Mouse (Mus musculus) adrenal gland, postnatal 36 days (tissue): ENCODE data around the gene Hbq1a. TPM values are rescaled to one million over a fixed set of nuclear protein-coding genes. Genes with fewer than 3 reads are reported as not detected.
A peak's percentile ranks its signal among the peaks of the same experiment; 100 is the strongest.
"Not testable (repeated sequence)": the region's sequence is repeated elsewhere in the genome, so short reads cannot be mapped to it uniquely, and the experiment has no call there.

ENCODE experiments used
- DNase-seq, 2 experiments: peaks; one replicate each; pipeline ENCODE4 v3.0.0; 2021; ENCODE audit warnings: mixed read lengths in 1 of 2
- total RNA-seq, 2 experiments: library from RNA; stranded (reverse); gene quantifications; 2 replicates each; pipeline ENCODE4 v1.2.3; 2021

Hbq1a gene
- total RNA-seq, 2 experiments from 2014 or later, result 0.49 to 0.93 TPM

DNA sequence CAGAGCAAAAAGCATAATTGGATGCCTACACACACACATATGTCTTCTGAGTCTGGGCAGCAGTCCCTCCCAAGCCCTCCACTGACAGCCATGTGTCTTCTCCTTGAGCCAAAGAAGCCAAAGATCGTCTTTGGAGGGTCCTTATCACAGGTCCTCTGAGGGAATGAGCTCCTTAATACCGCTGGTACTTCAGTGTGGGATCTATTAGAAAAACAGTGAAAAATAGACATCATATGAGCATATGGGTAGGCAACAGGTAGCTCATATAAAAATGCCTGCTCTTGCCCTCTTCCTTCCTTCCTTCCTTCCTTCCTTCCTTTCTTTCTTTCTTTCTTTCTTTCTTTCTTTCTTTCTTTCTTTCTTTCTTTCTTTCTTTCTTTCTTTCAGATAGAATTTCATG lies 15.3 kb upstream of the Hbq1a start:
- not testable (repeated sequence) for DNase-seq

DNA sequence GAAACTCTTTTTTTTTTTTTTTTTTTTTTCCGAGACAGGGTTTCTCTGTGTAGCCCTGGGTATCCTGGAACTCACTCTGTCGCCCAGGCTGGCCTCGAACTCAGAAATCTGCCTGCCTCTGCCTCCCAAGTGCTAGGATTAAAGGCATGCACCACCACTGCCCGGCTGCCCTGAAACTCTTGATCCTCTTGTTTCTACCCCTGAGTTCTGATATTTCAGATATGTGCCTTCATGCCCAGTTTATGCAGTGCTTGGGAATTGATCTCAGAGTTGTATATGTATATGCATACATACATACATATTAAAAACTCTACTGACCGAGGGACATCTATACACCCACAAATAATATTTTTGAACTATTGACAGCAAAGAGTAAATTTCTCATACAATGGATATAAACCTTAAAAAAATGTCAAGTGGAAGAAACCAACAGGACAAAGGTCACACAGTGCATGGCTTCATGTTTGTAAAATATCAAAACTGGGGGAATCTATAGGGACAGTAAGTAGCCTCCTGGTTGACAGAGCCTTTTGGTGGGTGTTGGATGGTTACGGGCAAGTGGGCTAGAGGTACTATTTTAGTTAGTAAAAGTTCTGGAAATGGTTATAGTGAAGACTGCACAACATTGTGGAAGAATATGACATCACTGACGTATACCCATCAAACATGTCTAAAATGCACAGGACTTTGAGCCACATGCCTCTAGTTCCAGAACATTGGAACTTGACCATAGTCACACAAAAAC lies 14.7 kb upstream of the Hbq1a start:
- no peak for DNase-seq

GRCm38 (mm10) chr11:32285887-32286286 lies 14.0 kb upstream of the Hbq1a start:
- not testable (repeated sequence) for DNase-seq

- DNase-seq, result peak; percentile 81 to 84
These were observed 13.0 kb upstream of the Hbq1a start, which contains the start of gene Hbq1b for GRCm38 (mm10) chr11:32286695-32287492. Gene Hbq1b, plus strand, starts transcription at chr11:32286965.

DNA sequence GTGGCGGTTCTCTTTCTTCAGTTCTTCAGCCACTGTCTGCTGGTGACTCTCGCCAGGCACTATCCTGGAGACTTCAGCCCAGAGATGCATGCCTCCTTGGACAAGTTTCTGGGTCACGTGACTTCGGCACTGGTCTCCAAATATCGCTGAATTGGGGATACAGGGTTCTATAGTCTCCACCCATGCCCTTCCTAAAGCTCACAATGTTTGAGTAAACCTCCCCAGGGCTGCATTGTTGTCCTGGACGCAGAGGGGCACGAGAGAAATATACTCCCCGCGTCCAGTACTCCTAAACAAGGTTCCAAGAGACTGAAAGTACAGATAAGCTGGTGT lies 12.4 kb upstream of the Hbq1a start:
- no peak for DNase-seq

DNA sequence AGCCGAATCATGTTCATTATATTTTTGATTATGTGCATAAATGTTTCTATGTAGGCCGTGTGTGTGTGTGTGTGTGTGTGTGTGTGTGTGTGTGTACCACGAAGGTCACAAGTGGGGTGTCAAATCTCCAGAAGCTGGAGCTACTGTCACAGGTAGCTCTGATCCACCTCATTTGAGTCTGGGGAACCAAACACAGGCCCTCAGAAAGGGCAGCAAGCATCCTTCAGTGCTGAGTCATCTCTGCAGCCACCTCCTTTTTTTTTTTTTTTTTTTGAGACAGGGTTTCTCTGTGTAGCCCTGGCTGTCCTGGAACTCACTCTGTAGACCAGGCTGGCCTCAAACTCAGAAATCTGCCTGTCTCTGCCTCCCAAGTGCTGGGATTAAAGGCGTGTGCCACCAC lies 7.0 kb upstream of the Hbq1a start:
- not testable (repeated sequence) for DNase-seq

- not testable (repeated sequence) for DNase-seq
These were observed 6.4 kb upstream of the Hbq1a start for GRCm38 (mm10) chr11:32293479-32293878.

- DNase-seq, result not testable (repeated sequence)
These were observed 3.7 kb upstream of the Hbq1a start, which contains the start of gene Hba-a2 for GRCm38 (mm10) chr11:32296203-32296602. Gene Hba-a2, plus strand, starts transcription at chr11:32296489.

GRCm38 (mm10) chr11:32297417-32297816 lies 2.5 kb upstream of the Hbq1a start:
- not testable (repeated sequence) for DNase-seq

- no peak for DNase-seq
These were observed 1.9 kb upstream of the Hbq1a start for GRCm38 (mm10) chr11:32297866-32298531.

DNA sequence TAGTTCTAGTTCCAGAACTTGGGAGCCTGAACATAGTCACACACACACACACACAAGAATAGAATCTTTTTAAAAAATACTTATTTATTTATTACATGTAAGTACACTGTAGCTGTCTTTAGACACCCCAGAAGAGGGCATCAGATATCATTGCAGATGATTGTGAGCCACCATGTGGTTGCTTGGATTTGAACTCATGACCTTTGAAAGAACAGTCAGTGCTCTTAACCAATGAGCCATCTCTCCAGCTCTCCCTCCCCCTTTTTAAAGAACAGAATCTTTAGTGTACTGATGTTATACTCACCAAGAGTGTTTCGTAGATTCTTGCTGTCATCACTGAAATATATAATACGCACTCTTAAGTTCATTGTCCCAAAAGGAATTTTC lies 1.3 kb upstream of the Hbq1a start:
- DNase-seq, result no peak

- no peak for DNase-seq
These were observed 704 bp downstream of the Hbq1a start for GRCm38 (mm10) chr11:32300279-32301267.

- no peak for DNase-seq
These were observed 1.6 kb downstream of the Hbq1a start for GRCm38 (mm10) chr11:32301506-32301905.

DNA sequence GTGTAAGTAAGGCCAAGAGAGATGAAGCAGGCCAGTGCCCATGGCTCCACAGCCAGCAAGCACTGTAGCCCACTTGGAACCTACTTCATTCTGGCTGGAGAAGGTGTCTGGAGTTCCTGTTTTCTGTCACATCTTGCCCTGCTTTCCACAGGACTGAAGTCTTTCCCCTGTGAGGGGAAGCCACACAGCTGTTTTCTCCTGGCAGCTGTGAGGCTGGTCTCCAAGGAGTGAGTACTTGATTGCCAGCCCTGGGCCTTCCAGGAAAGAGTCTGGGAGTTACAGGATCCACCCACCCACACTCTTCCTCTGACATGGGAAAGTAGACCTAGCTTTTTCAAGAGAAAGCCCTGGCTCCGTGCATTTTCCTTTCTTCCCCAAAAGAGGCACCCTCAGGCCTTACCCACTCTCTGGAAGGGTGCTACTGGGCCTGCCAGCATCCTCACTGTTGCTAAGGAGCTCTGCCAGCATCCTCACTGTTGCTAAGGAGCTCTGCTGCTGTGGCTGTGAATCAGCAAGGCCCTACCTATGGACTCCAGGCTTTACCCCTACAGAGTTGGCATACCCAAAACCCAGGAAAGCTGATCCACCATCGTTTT lies 3.1 kb downstream of the Hbq1a start:
- DNase-seq, result no peak

DNA sequence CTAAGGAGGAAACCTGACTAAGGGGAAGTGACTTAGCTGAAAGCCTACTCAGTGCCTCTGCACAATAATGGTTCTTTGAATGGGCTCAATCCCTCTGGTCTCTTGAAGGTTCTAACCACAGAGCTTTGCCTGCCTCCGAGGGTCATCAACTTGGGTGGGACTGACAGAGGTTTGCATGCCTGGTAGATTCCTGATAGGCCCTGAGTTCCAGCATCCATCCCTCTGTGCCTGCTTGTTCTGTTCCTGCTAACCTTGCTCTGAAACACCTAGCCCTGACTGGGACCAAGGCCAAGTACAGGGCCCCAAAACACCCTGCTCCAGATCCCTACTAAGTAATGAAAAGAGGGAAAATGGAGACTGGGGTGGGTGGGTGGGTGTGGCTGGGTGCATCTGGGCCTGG lies 3.6 kb downstream of the Hbq1a start:
- DNase-seq, result no peak

- DNase-seq, result no peak
These were observed 7.1 kb downstream of the Hbq1a start for GRCm38 (mm10) chr11:32307006-32307405.

DNA sequence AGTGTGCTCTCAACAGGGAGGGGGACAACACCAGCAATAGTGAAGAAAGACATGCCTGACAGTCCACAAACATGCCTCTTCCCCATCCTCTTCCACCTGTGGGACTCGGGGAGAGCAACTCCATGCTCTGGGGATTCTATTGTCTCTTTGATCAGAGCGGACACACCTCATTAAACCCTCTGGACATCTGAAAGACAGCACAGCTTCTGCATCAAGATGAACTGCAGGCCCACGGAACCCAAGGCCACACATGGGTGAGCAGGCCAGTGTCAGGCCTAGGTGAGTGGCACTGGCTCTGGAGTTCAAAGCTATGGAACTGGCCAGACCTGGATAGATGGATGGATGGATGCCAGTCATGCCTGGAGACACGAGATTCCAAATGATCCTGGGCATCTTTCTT lies 9.6 kb downstream of the Hbq1a start:
- no peak for DNase-seq

GRCm38 (mm10) chr11:32309928-32310327 lies 10.1 kb downstream of the Hbq1a start:
- DNase-seq, result no peak

GRCm38 (mm10) chr11:32316009-32316408 lies 16.1 kb downstream of the Hbq1a start:
- DNase-seq, result no peak

DNA sequence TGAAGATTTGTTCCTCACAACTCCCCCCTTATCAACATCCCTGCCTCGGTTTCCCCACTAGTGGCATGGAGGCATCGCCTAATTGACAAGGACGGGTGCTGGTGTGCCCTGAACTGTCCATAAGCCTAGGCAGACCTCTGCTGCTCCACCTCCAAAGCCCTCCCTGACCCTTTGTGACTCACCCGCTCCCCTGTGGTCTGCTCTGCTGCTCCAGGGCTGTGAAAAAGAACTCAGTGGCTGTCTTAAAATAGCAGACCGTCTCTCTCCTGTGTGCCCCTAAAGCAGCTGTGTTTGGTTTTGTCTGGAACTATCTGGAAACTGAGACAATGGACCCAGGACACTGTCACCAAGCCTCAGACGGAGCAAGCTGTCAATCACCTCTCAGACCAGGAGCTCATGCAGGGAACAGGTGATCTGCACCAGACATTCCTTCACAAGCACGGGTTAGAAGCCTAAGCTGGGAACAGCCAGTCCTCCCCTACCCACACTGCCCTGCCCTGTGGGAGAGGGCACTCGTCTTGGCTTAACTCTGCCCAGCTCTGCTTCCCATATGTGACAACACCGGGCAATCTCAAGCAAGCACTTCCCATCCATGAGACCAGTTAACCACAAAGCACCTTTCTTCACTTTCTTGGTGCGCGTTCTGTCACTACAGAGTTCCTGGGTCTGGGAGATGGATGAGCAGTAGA lies 20.8 kb downstream of the Hbq1a start:
- DNase-seq, result no peak

GRCm38 (mm10) chr11:32321196-32321565 lies 21.3 kb downstream of the Hbq1a start:
- DNase-seq, result peak; percentile 66 to 78
